Mouse (Mus musculus) thymus, postnatal 0 days (tissue): Measurements from ENCODE around the gene AC109138.7. TPM values are rescaled to one million over a fixed set of nuclear protein-coding genes. Genes with fewer than 3 reads are reported as not detected.
"Not testable (repeated sequence)": the region's sequence is repeated elsewhere in the genome, so short reads cannot be mapped to it uniquely, and the experiment has no call there.

Experiments
- DNase-seq: peaks from one replicate; pipeline ENCODE4 v3.0.0-alpha.2; 2015; ENCODE audit warnings: low spot score
- microRNA-seq: library from miRNA; unstranded; fragments of <30 nt; microRNA quantifications from one replicate; pipeline ENCODE4, GENCODE M21; 2016; ENCODE audit warnings: borderline number of aligned reads
- polyA plus RNA-seq: library from polyadenylated mRNA; unstranded; fragments of >200 nt; fragmentation: Nextera tagmentation; extraction: Ambion mirVana; gene quantifications from 2 replicates; pipeline ENCODE4 v1.2.1, GENCODE M21; 2015

Gene AC109138.7
- polyA plus RNA-seq, 1 experiment from 2014 or later: not detected

DNA sequence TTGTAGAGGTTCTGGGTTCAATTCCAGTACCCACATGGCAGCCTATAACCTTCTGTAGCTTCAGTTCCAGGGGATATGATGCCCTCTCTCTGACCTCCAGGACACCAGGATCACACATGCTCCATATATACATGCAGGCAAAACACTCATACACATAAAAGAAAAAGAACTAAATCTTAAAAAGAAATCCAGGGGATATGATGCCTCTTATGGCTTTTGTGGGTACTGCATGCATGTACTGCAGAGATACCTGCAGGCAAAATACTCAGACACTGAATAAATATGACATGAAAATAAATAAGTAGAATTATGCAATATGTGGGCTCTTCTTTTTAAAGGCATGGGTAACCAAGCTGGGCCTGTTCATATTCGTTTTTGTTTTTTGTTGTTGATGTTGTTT, 32.9 kb downstream of the AC109138.7 start:
- DNase-seq: peak; percentile 62

DNA sequence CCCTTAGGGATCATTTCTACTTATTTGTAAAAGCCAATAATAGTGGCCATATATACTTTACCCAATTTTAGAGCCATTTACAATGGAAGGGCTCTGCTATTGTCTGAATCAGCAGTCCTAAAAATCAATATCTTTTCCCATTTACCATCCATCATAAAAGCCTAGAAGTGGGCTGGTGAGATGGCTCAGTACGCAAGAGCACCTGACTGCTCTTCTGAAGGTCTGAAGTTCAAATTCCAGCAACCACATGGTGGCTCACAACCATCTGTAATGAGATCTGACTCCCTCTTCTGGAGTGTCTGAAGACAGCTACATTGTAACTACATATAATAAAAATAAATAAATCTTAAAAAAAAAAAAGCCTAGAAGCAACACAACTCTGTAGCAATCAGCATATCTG, 34.5 kb downstream of the AC109138.7 start:
- DNase-seq: not testable (repeated sequence)

DNA sequence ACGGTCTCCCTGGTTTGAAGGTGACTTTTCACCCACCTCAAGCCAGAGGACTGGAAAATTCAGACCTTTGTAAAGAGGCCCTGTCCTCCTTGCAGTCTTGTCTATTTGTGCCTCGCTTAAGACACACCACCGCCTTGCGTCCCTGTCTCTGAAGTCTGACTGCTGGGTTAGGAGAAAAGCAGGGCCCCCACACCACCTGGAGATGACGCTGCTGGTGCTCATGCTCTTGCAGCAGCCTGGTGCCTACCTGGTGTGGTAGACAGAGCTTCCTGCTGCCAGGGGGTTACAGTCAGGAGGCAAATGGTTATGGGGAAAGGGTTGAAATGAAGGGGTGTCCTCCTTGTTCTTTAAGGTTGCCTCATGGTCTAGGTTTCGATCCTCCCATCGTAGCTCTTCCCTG, 40.1 kb downstream of the AC109138.7 start:
- no peak for DNase-seq

DNA sequence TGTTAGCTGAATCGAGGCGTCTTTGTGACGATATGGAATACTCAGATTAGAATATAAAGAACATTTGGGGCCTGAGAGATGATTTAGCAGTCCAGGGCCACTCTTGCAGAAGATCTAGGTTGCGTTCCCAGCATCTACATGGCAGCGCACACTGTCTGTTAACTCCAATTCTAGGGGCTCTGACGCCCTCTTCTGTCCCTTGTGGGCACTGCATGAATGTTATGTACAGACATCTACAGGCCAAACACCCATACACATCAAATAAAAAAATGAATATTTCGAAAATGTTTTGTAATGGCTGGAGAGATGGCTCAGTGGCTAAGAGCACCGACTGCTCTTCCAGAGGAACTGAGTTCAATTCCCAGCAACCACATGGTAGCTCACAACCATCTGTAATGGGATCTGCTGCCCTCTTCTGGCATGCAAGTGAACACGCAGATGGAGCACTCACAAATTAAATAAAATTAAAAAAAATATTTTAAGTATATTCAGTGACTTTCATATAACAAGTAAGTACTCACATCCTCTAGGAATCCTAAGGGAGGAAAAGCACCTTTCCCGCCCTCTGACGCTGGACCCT, 41.5 kb downstream of the AC109138.7 start:
- DNase-seq: no peak

DNA sequence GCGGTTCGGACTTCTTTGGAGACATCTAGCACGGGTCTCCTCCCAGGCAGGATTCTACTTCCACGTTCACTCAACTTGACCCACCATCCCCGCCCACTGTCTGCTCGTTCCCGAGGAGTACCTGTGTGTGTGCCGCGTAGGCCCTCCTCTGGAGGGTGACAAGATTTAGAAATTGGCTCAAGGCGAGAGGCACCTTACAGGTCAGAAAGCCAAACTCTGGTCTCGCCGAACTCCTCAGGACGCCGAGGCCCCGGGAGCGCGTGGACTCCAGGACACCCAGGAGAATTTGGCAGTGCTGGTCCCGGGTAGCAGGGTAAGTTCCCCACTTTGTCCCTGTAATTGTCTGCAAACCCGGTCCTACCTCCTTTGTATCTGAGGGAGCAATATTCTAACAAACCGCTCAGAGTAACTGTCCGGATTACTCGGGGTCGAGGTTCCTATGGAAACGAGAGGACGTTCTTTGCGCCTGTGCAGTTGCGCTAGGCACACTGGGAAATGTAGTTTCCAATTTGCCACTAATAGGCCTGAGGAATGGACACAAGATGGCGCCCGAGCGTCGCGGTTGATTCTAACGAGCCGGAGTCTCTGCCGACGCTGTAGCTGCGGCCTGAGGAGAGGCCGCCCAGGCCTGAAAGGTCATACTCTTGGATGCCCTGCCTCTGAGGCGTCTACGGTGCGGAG, 43.2 kb downstream of the AC109138.7 start:
- DNase-seq: peak; percentile 93

DNA sequence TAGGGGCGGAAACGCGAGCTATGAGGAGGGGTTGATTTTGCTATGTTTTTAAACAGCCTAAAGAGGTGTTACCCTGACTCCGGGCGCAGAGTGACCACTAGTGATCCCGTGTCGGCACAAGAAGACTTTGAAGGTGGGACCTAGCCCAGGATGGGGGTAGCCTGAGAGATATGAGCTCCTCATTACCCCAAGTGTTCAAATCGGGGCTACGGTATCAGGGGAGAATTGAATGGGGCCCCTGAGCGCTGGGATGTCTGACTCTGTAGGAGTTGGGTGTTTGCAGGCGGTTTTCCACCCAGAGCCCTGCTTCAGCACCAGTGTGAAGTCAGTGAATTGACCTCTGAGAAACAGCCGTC, 43.7 kb downstream of the AC109138.7 start:
- peak; percentile 6 for DNase-seq

DNA sequence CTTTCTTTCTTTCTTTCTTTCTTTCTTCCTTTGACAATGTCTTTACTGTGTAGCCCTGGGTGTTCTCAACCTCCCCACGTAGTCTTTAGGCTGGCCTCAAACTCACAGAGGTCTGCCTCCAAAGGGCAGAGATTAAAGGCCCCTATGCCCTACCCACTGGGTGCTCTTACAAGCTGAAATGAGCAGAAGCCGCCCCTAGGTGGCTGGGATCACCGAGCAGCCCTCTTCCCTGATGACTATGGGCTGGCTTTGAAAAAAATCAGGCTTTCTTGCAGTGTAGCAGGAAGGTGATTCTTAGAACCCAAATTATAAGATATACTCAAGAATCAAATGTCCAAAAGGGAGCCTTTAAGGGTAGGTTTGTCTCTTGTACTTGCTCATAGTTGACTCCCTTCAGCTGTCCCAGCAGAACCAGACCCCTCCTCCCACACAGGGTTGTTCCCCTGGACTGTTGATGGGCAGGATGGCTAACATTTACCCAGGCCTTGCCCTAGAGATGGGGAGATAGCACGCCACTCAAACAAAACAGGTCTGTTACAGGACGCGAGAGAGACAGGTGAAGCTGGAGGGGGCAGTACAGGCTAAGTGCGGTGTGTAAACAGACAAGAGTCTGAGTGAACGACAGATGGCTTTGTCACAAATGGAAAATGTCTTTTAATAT, 47.0 kb downstream of the AC109138.7 start:
- peak; percentile 66 for DNase-seq

DNA sequence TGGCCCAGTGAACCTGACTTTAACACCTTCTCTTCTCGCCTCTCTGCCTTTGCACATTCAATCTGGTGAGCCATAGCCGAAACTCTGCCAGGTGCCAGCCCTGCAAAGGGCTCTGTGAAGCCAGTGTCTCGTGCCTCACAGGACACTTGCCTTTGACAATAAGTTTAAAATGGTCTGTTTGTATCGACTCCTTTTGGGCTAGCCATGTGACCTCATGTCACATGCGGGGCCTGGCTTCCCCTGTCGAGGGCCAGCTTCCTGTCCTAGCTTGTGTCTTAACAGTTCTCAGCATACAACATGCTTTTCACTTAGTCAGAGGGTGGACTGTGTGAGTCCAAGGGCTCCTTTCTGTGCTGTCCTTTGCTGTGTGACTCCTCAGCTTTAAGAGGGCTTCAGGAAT, 48.6 kb downstream of the AC109138.7 start:
- no peak for DNase-seq

DNA sequence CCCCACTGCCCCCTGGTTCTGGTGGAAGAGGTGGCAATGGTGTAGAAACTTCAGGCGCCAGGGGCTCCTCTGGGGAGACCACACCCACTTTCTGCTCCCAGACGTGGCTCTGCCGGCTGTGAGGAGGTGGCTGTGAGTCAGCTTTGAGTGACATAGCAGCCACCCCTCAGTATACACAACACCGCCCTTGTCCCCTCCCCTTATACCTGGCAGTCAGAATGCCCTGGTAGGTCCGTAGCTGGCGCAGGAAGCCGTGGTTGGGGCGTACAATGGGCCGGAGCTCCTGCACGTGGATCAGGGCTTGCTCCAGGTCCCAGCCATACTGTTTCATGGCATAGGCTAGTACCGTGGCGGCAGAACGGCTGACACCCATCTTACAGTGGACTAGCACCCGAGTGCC, 49.5 kb downstream of the AC109138.7 start:
- no peak for DNase-seq

DNA sequence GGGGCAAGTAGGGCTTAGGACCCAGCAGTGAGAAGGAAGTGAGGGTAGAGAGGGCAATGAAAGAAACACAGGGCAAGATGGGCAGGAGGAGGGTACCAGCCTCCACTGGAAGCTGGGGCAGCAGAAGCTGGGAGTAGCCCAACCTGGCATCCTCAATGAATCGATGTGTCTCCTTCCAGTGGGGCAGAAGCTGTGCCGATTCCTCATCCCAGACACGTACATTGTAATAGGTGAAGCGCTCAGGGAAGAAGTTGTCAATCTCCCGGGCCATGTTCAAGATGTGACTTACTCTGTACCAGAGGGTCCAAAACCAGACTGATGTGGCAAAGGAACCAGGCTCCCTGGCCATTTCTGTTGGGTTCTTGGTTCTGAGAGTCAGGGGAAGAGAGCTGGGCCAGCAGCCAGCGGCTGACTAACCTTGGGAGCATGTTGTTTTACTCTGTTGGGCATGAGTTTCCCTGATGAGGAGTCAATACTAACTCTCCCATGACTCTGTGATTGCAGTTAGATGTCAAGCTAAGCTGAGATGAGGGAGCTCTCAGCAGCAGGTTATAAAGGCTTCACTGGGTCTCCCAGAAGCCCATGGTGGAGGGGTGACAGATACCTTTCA, 50.1 kb downstream of the AC109138.7 start:
- DNase-seq: no peak

DNA sequence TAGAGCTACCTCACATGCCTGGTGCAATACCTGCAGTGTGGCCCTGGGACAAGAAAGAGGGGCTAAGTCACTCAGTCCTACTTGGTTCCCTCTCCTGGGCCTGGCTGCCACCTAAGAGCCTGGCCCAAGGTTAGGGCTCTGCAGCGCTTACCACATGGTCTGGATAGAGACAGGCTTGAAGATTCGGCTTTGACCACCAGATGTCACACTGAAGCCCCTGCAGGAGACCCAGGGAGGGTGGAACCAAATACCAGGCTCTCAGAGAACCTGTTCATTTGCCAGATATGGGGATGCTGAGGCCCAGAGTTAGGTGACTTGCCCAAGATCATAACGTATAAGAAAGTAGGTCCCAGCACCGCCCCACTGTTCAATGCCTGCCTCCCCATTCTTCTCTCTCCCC, 51.8 kb downstream of the AC109138.7 start:
- no peak for DNase-seq

DNA sequence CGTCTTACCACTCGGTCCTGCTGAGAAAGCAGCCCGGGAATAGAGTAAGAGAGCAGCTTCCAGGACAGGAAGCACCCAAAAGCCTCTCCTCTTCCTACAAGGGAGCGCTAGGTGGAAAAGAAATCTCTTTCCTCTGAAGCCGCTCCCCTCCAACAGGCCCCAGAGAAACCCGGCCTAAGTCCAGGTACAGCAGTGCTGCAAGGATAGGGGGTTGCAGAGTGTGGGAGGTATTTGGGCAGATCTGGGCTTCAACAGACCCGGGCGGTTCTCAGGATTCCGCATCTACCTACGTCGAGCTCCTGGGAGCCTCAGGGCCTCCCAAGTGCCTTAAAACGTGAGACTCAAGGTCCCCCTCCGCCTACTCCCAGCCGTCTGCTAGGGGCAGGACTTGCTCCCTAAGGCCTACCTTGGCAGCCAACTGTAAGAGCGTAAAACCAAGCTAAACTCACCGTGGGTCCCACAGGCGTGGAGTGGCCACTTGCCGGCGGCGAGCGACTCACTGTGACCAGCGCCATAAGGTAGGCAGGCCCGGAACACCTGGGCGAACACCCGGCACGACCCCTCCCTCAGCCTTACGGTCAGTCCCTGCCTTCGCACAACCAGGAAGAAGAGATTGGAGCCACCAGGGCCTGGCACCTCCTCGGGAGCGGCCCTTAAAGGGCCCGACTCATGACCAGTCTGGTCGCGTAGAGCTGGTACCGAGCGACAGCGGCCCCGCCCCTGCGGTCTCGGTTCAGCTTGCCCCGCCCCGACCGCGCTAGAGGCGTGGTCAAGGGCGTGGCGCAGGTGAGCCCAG, 54.6 kb downstream of the AC109138.7 start, which contains the start of gene Ssh3:
Gene Ssh3, minus strand, starts transcription at position 615 of the 796 bp plus-strand sequence.
- peak; percentile 49 for DNase-seq

DNA sequence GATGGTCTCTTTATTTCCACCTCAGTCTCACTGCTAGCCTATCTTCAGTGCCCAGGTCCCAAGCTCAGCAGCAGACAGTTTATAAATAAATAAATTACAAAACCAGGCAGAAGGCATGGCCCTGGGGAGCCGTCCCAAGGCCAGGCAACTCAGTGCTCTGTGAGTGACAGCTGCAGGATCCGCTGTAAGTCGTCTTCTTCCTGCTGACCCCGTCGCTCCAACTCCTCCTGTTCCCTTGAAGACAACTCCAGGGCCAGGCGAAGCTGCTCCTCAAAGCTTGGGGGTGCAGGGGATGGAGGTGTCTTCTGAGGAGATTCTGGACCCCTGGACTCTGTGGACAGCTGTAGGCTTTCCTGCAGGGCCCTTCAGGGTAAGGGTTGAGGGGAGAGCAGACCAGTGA, 56.0 kb downstream of the AC109138.7 start:
- DNase-seq: no peak

DNA sequence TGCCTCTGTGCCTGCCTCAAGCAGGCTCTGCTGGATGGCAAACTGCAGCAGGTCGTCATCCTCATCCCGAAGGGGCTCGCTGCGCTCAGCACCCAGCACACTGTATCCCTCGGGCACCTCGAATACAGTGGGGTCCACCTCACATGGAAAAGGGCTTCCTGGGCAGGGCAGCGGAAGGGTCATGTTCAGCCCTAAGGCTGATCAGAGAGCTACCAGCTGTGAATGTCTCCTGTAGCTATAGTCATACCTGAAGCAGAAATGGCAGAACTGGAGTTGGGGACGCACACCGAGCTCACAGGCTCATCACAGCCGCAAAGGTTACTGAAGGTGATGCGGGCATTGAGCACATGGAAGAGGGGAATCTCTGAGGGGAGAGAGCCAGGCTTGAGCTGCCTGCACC, 56.8 kb downstream of the AC109138.7 start:
- no peak for DNase-seq

DNA sequence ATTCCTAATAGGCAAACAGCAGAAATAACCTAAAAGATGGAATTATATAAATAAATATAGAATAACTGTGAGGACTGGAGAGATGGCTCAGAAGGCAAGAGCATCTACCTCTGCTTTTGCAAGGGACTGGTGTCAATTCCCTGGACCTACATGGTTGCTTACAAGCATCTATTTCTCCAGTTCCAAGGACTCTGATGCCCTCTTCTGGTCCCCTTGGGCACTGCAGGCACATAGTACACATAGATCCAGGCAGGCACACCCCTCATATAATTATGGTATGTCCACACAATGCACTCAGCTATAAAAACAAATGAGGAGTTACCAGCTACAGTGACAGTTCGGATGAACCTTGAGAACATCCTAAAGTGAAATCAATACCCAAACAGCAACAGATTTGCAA, 65.3 kb downstream of the AC109138.7 start:
- DNase-seq: no peak

DNA sequence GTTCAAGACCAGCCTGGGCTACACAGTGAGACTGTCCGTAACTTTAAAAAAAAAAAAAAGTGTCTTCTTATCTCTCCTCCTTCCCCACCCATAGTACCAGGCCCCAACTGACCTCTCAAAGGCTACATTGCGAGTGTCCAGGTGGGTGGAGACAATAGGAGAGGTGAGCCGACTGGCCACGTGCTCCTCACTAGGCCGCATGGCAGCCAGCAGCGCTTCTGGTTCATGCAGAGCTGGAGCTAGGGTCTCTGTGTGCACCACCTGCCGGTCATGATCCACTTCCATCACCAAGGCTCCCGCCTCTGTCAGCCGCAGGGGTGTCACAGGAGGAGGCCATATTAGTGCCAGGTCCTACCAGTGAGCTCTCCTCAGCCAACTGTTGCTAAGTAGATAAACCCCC, 66.3 kb downstream of the AC109138.7 start:
- no peak for DNase-seq

Small RNA genes within 50 kb of the gene (microRNA-seq; reads per million reads assigned to microRNA genes)
- not detected for gene Gm26115
- not detected for gene Mir6985

Other genes starting within 250 kb of the AC109138.7 start
- gene Aldh3b2, start 242.0 kb upstream of the AC109138.7 start, polyA plus RNA-seq: 1.5 and 1.6 TPM in 2 replicates
- 4.3 and 5.9 TPM in 2 replicates for gene Acy3, start 227.8 kb upstream of the AC109138.7 start, polyA plus RNA-seq
- 0.06 TPM in 1 of 2 replicates, not detected in the other for gene Tbx10, start 221.6 kb upstream of the AC109138.7 start, polyA plus RNA-seq
- 40.4 and 42.5 TPM in 2 replicates for gene Nudt8, start 213.8 kb upstream of the AC109138.7 start, polyA plus RNA-seq
- gene Gm49405, start 213.7 kb upstream of the AC109138.7 start, polyA plus RNA-seq: 0.98 and 1.6 TPM in 2 replicates
- gene Doc2g, start 211.0 kb upstream of the AC109138.7 start, polyA plus RNA-seq: 1.3 and 1.6 TPM in 2 replicates
- 191 and 194 TPM in 2 replicates for gene Ndufv1, start 201.6 kb upstream of the AC109138.7 start, polyA plus RNA-seq
- 609 and 681 TPM in 2 replicates for gene Gstp1, start 176.4 kb upstream of the AC109138.7 start, polyA plus RNA-seq
- 4.5 and 6.1 TPM in 2 replicates for gene Gstp2, start 168.3 kb upstream of the AC109138.7 start, polyA plus RNA-seq
- 10.3 and 13.9 TPM in 2 replicates for gene Gstp3, start 154.8 kb upstream of the AC109138.7 start, polyA plus RNA-seq
- gene Cabp2, start 132.8 kb upstream of the AC109138.7 start, polyA plus RNA-seq: 0.42 TPM in 1 of 2 replicates, not detected in the other
- gene Cdk2ap2, start 117.2 kb upstream of the AC109138.7 start, polyA plus RNA-seq: 179 and 208 TPM in 2 replicates
- 37.1 and 45.6 TPM in 2 replicates for gene Pitpnm1, start 114.4 kb upstream of the AC109138.7 start, polyA plus RNA-seq
- gene Aip, start 88.5 kb upstream of the AC109138.7 start, polyA plus RNA-seq: 114 TPM in 2 replicates
- 0.03 TPM in 1 of 2 replicates, not detected in the other for gene Gpr152, start 74.6 kb upstream of the AC109138.7 start, polyA plus RNA-seq
- 0.48 and 0.58 TPM in 2 replicates for gene Cabp4, start 70.3 kb upstream of the AC109138.7 start, polyA plus RNA-seq
- gene Coro1b, start 65.7 kb upstream of the AC109138.7 start, polyA plus RNA-seq: 184 and 207 TPM in 2 replicates
- 929 and 954 TPM in 2 replicates for gene Ptprcap, start 60.8 kb upstream of the AC109138.7 start, polyA plus RNA-seq
- 36.4 and 41.8 TPM in 2 replicates for gene Rps6kb2, start 51.0 kb upstream of the AC109138.7 start, polyA plus RNA-seq
- 6.8 and 10.4 TPM in 2 replicates for gene Carns1, start 38.9 kb upstream of the AC109138.7 start, polyA plus RNA-seq
- 322 and 323 TPM in 2 replicates for gene Tbc1d10c, start 23.1 kb upstream of the AC109138.7 start, polyA plus RNA-seq
- gene Ppp1ca, start 22.3 kb upstream of the AC109138.7 start, polyA plus RNA-seq: 995 and 1,030 TPM in 2 replicates
- 29.8 and 33.2 TPM in 2 replicates for gene Rad9a, start 12.7 kb upstream of the AC109138.7 start, polyA plus RNA-seq
- gene Clcf1, start 119 bp upstream of the AC109138.7 start, polyA plus RNA-seq: 2.1 and 2.5 TPM in 2 replicates
- 41.2 and 44.3 TPM in 2 replicates for gene Pold4, start 17.5 kb downstream of the AC109138.7 start, polyA plus RNA-seq
- 9.4 and 10.1 TPM in 2 replicates for gene Ssh3, start 54.8 kb downstream of the AC109138.7 start, polyA plus RNA-seq
- gene Ankrd13d, start 68.8 kb downstream of the AC109138.7 start, polyA plus RNA-seq: 9.8 and 12.2 TPM in 2 replicates
- gene Grk2, start 91.9 kb downstream of the AC109138.7 start, polyA plus RNA-seq: 64.3 and 81.3 TPM in 2 replicates
- 26.0 and 27.6 TPM in 2 replicates for gene Kdm2a, start 183.9 kb downstream of the AC109138.7 start, polyA plus RNA-seq
- 6.6 and 7.7 TPM in 2 replicates for gene Rhod, start 225.1 kb downstream of the AC109138.7 start, polyA plus RNA-seq